14 mouse cellular contexts compared by ENCODE assay signal in genomic region chr10:124082756-124083155, GRCm38 (mm10).
DNase-seq lines count a peak whose midpoint lies in the region; ATAC-seq lines count a peak whose summit lies in the region.
"Had no signal": no experiment of that assay in that cellular context is flagged by ENCODE, and none has a peak within 500 bp of the region (broad histone marks: within the 10 kb centered on the region; RNA-seq: fewer than 3 reads in every experiment).

No protein-coding gene starts in this region.

- no peaks in the 10 kb centered on the region for H3K27me3 ChIP-seq in kidney, embryonic 16.5 days (ENCODE audit: insufficient read depth, low read length)
- H3K27me3 ChIP-seq in heart, embryonic 16.5 days (ENCODE audit: control insufficient read depth, insufficient read depth, low read length): no peaks in the 10 kb centered on the region
- H3K27me3 ChIP-seq: embryonic facial prominence, embryonic 15.5 days had no signal

- no peak overlapping the region for H3K4me3 ChIP-seq in kidney, embryonic 16.5 days (ENCODE audit: low read length)
- H3K4me3 ChIP-seq in heart, embryonic 16.5 days (ENCODE audit: low read length): no peak overlapping the region
- H3K4me3 ChIP-seq: embryonic facial prominence, embryonic 15.5 days had no signal

- no peaks in the 10 kb centered on the region for H3K9me3 ChIP-seq in kidney, embryonic 16.5 days (ENCODE audit: low read length)
- no peaks in the 10 kb centered on the region for H3K9me3 ChIP-seq in heart, embryonic 16.5 days (replicated peaks; ENCODE audit: control insufficient read depth, low read length)
- H3K9me3 ChIP-seq: embryonic facial prominence, embryonic 15.5 days had no signal

- no peak overlapping the region for H3K27ac ChIP-seq in kidney, embryonic 16.5 days (ENCODE audit: low read length)
- peak overlapping the region; percentile 65; the same call in 1 of the 2 replicates for H3K27ac ChIP-seq in heart, embryonic 16.5 days (ENCODE audit: low read length)
- H3K27ac ChIP-seq: embryonic facial prominence, embryonic 15.5 days; liver, embryonic 14.5 days had no signal

- H3K4me2 ChIP-seq in kidney, embryonic 16.5 days (replicated peaks; ENCODE audit: low read depth, low read length): no peak overlapping the region
- no peak overlapping the region for H3K4me2 ChIP-seq in heart, embryonic 16.5 days (ENCODE audit: low read depth, low read length)
- H3K4me2 ChIP-seq: embryonic facial prominence, embryonic 15.5 days; midbrain, embryonic 11.5 days had no signal

- H3K4me1 ChIP-seq in kidney, embryonic 16.5 days (ENCODE audit: insufficient read depth, low read length): no peaks in the 10 kb centered on the region
- H3K4me1 ChIP-seq in heart, embryonic 16.5 days (ENCODE audit: control insufficient read depth, insufficient read depth, low read length): 0 out of 2 replicates have a peak, but pooled peaks cover 11% of the 10 kb centered on the region
- H3K4me1 ChIP-seq: embryonic facial prominence, embryonic 15.5 days had no signal

- no peaks in the 10 kb centered on the region for H3K36me3 ChIP-seq in kidney, embryonic 16.5 days (ENCODE audit: insufficient read depth, low read length)
- no peaks in the 10 kb centered on the region for H3K36me3 ChIP-seq in heart, embryonic 16.5 days (ENCODE audit: control insufficient read depth, insufficient read depth)
- H3K36me3 ChIP-seq: embryonic facial prominence, embryonic 15.5 days had no signal

- 58% methylated on average over 3 of the region's 3 CpGs for WGBS in kidney, embryonic 16.5 days
- 12% methylated on average over 3 of the region's 3 CpGs for WGBS in heart, embryonic 16.5 days

- H3K9ac ChIP-seq in kidney, embryonic 16.5 days (replicated peaks; ENCODE audit: low read length): no peak overlapping the region
- H3K9ac ChIP-seq in heart, embryonic 16.5 days (ENCODE audit: low read length): no peak overlapping the region
- H3K9ac ChIP-seq: embryonic facial prominence, embryonic 15.5 days; liver, embryonic 14.5 days had no signal

- DNase-seq in cerebellum, postnatal 10 days: peak; percentile 41 to 51
- no peak for DNase-seq in cerebellum, adult 9-11 months
- no peak for DNase-seq in kidney, adult 18-20 months
- DNase-seq in brain, adult 2 months (ENCODE audit: low read depth, low spot score): peak; percentile 5
- DNase-seq in thymus, postnatal 0 days (ENCODE audit: low spot score): no peak
- DNase-seq: cerebellum, postnatal 25 days; kidney, postnatal 10 days; spleen, adult 18-20 months had no signal

- ATAC-seq in kidney, embryonic 16.5 days (ENCODE audit: low FRiP score, low TSS enrichment): peak; percentile 23; the same call in 1 of the 2 replicates
- peak; percentile 89 for ATAC-seq in heart, embryonic 16.5 days (replicated peaks; ENCODE audit: extremely low read depth, insufficient read depth, low FRiP score)
- no peak for ATAC-seq in frontal cortex, adult (ENCODE audit: low TSS enrichment)

Comparison
In these comparisons a context has a peak if more than half of its experiments do, and no peak if none do; other contexts are left out.
1. DNase-seq: peak in cerebellum, postnatal 10 days (2 of 2) and brain, adult 2 months (single experiment); none in cerebellum, adult 9-11 months (single experiment), kidney, adult 18-20 months (single experiment) and thymus, postnatal 0 days (single experiment).